Mouse (Mus musculus): ENCODE measurements at regions not wholly inside any gene's neighbourhood (a gene's known extent, or its start where the extent isn't known, plus 50 kb on each side); places are given as distances from the start of the nearest gene placed in this dataset.
A peak's percentile ranks its signal among the peaks of the same experiment; 100 is the strongest.

GRCm38 (mm10) chr4:150730061-150730812, 78.3 kb upstream of the Slc45a1 start:
- peak; percentile 54 to 57 for DNase-seq
- intact Hi-C loops (cut with DNase I) = no loop called here

DNA sequence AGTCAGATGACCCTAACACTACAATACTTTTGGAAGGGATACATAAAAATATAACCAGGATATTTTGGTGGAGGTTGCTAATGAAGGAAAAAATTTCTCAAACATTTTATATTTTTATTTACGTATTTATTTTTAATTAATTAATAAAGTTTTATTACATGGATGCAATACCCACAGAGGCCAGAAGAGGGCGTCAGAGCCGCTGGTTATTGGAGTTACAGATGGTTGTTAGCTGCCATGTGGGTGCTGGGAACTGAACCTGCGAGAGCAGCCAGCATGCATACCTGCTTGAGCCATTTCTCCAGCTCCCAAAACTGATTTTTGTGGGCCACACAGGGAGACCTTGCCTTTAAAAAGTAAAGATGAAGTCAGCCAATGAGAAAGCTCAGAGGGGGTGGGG, 74.6 kb upstream of the Slc45a1 start:
- no peak for DNase-seq
- intact Hi-C loops (cut with DNase I) = no loop called here

DNA sequence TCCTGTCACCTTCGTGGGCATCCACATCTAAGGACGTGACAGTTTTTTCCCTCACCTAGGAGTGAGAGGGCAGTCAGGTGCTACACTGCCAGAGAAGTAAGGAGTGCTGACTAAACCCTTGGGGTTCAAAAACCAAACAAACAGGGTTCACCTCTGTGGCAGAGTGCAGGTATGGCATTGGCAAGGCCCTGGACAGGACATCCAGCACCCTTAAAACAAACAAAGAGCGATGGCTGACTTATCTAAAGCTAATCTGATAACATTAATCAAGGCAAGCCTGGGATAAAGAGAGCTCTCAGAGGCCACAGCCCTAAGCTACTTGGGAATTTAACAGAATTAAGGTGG, 74.1 kb upstream of the Slc45a1 start:
- DNase-seq = no peak
- intact Hi-C loops (cut with DNase I) = no loop called here

- intact Hi-C loops (cut with DNase I) = no loop called here
- DNase-seq = no peak
Observed at GRCm38 (mm10) chr4:150725443-150726135, 73.6 kb upstream of the Slc45a1 start.

GRCm38 (mm10) chr4:150724823-150725222, 72.8 kb upstream of the Slc45a1 start:
- intact Hi-C loops (cut with DNase I) = no loop called here
- DNase-seq = no peak

DNA sequence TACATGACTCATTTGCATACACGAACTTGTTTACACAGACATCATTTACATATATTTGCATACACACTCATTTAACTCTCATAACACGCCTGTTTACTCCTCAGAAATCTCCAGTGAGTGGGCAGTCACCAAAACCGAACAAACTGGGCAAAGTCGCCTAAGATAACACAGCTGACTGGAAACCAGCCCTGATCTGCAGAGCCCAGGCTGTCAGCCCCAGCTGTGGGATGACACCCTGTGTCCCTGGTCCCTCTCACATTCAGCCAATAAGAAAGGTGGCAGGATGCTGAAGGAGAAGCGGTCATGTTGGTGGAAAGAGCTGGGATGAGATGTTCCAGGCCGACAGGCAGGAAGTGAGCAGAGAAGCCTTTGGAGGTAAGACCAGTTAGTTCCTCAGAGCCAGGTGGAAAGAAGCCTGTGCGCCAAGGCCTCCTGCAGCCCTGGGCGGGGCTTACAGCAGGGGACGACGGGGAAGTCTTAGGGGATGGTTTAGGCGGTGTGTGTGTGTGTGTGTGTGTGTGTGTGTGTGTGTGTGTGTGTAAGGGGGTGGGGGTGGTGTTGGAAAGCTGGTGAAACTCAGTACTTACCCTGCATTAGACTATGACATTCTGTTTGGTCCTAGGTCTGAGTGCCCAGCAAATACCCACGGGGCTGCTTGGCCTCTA, 69.8 kb upstream of the Slc45a1 start:
- DNase-seq = no peak
- intact Hi-C loops (cut with DNase I) = no loop called here

DNA sequence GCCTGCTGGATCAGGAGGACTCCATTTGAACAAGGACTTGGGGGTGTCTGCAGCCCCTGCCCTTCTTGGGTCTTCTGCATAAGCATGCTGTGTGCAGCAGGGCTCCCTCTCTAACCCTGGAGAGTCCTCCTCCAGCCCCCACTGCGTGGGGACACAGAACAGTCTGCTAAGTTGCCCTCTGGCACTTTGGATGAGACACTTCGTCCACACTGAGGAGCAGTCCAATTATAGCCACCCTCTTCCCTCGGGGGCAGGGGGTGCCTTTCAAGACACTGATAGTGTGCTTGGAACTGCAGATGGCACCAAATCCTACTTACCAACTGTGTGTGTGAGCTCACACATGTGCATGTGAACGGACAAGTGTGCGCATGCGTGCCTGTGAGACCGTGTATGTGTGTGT, 65.9 kb upstream of the Slc45a1 start:
- intact Hi-C loops (cut with DNase I) = no loop called here
- no peak for DNase-seq

DNA sequence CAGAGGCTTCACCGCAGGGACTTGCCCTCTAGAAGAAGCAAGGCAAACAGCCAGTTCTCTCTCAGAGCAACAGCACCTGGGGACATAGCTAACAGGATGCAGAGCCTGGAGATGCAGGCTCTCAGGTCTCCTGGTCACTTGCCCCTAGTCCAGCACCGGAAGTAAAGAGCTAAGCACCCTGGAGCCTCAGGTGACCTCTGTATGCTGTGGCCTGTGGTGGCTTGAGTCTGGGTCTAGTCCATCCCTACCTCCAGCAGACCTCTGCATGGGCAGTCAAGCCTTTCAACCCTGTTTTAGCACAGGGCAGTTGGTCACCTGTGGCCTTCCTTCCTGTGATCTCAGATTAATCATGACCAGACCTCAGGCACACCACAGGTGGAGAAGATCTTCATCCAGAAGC, 63.1 kb upstream of the Slc45a1 start:
- intact Hi-C loops (cut with DNase I) = no loop called here
- DNase-seq = no peak

DNA sequence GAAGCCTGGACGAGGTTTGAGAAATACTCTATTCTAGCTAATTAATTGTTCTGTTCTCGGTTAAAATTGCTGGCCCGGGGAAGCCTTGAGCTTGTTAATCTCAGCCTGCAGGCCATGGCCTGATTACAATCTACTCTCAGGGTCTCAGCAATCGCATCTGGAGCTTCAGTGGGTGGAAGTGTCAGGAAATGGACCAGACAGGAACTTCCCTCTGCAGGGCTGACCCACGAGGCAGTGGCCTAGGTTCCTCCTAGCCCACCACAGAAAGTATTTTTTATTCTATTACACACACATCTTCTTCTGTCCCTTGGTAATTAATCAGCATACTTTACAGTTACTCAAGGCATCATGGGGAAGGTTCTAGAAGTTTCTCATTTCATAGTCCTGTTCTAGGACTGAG, 61.3 kb upstream of the Slc45a1 start:
- intact Hi-C loops (cut with DNase I) = no loop called here
- no peak for DNase-seq

- intact Hi-C loops (cut with DNase I) = no loop called here
- peak; percentile 30 to 61 for DNase-seq
Observed at GRCm38 (mm10) chr4:150712856-150713255, 60.9 kb upstream of the Slc45a1 start.

DNA sequence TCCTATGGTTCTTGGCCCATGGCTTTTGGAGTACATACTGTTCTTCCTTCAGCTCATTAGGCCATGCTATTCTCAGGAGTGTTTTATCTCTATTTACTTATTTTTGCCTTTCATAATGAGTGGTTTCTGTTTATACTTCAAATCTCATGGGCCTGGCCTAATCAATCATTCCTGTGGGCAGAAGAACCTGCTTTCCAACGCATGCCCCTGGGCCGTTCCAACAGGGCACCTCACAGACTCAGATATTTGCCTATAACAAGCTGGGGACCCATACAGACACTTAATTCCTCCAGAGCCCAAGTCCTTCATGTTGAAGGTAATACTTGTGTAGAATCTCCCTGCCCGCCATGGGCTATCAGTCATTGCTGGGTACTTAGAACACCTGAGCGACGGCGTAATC, 59.7 kb upstream of the Slc45a1 start:
- intact Hi-C loops (cut with DNase I) = no loop called here
- DNase-seq = no peak

DNA sequence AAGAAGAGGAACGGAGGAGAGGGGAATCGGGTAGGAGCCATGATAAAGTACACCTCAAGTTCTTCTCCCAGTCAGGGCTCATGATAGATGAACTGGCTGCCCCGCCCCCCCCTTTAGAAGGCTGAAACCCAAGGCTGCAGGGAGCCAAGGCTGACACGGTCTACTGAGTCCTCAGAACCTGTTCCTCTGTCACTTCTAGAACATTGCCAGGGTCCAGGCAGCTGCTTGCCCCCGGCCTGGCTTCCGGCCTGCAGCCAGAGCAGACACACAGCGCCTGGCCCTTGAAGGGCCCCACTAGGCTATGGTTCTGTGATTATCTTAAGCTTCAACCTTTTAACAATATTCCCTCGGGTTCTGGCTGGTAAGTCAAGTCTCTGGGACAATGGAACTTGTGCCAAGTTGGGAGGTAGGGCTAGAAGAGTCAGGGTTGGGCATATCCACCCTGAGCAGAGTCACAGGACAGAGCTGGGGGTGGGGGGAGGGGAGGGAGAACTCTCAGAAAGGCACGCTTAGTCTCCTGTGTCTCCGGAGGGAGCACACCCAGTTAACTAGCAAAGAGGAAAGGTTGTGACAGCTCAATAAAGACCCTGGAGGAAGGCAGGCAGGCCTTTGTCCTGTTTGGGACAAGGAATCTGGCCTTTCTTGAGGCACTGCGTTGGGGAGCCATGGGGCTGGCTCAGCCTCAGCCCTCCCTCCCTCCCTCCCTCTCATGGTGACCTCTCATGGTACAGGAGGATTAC, 57.6 kb upstream of the Slc45a1 start:
- intact Hi-C loops (cut with DNase I) = loop anchor here (2.0 to 5.0 kb wide), 3 partner anchors 39 to 143 kb away; partner anchors contain the start of gene Errfi1
- no peak for DNase-seq

DNA sequence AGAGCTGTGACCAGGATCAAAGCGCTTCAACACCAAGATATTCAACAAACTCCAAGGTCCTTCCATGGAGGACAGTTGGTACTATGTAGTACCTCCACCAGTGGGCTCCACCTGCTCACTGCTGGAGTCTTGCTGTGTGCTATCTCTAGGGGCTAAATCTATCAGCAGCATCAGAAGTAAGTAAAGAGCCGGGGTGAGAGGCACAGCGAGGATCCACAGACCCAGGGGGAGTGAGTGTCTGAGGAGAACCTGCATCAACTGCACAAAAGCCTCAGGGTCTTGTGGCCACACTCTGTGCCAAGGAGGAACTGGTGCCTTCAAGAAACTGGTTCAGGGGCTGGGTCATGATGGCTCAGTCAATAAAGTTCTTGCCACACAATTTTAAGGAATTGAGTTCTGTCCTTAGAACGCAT, 56.6 kb upstream of the Slc45a1 start:
- intact Hi-C loops (cut with DNase I) = loop anchor here (2.0 to 5.0 kb wide), 3 partner anchors 40 to 144 kb away; partner anchors contain the start of gene Errfi1
- DNase-seq = no peak

- intact Hi-C loops (cut with DNase I) = loop anchor here (2.0 to 5.0 kb wide), 3 partner anchors 41 to 144 kb away; partner anchors contain the start of gene Errfi1
- no peak for DNase-seq
Observed at GRCm38 (mm10) chr4:150707725-150708571, 56.0 kb upstream of the Slc45a1 start.

DNA sequence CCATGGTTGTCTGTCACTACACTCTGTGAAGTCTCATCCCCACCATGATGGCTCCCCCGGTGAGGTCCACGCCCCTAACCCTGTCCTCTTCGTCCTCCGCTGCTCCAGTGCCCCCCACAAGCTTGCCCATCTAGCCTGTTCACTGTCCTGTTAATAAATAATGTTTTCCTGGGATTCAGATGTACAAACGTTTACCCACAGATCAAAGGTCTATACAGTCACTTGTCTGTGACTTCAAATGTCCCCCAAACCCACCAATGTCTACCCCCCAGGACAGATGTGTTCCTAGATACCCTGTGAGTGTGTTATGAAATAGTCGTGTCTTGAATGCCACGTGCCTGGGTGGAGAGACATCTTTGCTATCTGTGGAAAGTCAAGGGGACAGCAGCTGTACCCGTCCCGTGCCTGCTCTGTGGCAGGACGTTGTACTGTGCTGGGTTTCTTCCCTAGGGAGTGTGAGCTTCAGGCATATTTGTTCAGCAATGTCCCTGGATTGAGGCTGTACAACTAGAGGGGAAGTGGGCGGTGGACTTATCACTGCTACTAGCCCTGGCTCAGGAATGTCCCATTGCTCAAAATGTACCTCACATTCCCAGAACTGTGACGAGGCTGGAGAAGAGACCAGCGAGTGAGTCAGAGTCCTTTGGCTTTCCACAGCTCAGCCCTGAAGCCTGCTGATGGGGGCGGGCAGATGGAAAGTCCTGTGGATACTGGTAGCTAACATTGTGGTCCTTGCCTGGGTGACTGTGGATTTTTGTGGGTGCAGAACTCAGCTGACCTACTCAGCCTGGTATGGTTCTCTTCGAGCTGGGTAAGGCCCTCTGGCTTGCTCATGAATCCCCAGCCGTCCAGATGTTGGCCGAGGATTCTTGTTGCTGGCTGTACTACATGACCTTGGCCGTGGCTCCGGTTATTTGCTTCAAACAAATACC, 55.1 kb upstream of the Slc45a1 start:
- peak; percentile 58 to 69 for DNase-seq
- intact Hi-C loops (cut with DNase I) = loop anchor here (5.0 kb wide), 2 partner anchors 75 to 145 kb away; partner anchors contain the start of gene Errfi1

- intact Hi-C loops (cut with DNase I) = loop anchor here (5.0 kb wide), 2 partner anchors 76 to 146 kb away; partner anchors contain the start of gene Errfi1
Observed at GRCm38 (mm10) chr4:150706291-150706690, 54.3 kb upstream of the Slc45a1 start.

GRCm38 (mm10) chr4:150703266-150703665, 51.3 kb upstream of the Slc45a1 start:
- DNase-seq = no peak
- intact Hi-C loops (cut with DNase I) = no loop called here

More at GRCm38 (mm10) chr4:150706291-150706690, 54.3 kb upstream of the Slc45a1 start:
- DNase-seq = no peak

Measured in heart, postnatal 36 days (tissue).